Mouse (Mus musculus) gastrocnemius, postnatal 4 days (tissue): Measurements from ENCODE around the gene Gm42372. TPM values are rescaled to one million over a fixed set of nuclear protein-coding genes. Genes with fewer than 3 reads are reported as not detected.

Source experiments
- DNase-seq, 2 experiments: peaks; one replicate each; pipeline ENCODE4 v3.0.0; 2021 to 2022; ENCODE audit warnings: low spot score in 2 of 2, mixed read lengths in 2 of 2
- total RNA-seq, 2 experiments: library from RNA; stranded (reverse); gene quantifications; 2 replicates each; pipeline ENCODE4 v1.2.3; 2021

The Gm42372 gene
- total RNA-seq, 2 experiments from 2014 or later, result 0.05 TPM; not detected in 1

DNA sequence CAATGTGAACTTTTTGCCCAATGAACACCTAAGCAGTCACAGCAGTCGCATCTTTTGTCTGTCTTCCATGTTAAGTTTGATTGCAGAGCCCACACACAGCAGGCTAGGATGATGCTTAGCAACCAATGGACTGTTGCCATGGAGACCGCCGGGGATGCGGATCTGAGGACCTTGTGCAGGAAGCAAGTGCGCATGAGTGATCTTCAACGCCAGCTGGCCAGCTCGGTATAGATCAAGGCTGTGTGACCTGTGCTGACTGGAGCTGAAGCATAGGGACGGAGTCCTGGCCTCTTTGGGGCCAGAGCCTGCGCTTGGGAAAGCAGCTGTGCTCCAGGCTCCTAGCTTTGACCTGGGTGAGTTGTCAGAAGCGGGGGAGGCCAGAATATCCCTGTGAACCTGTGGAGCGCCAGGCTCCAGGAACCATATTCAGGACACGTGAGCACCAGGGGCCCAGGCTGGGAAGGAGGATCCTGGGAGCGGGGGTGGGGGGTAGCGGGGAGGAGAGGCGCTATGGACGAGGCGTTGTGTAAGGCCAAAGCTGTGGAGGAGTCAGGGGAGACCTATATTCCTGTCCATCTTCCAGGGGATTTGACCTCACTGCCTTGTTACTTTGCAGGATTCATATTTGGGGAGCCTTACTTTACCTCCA is 23.2 kb upstream of the Gm42372 start, which contains the start of gene Pnmal1:
Gene Pnmal1 (plus strand): TSS at position 141 of the 649 bp plus-strand sequence.
- DNase-seq, result no peak

DNA sequence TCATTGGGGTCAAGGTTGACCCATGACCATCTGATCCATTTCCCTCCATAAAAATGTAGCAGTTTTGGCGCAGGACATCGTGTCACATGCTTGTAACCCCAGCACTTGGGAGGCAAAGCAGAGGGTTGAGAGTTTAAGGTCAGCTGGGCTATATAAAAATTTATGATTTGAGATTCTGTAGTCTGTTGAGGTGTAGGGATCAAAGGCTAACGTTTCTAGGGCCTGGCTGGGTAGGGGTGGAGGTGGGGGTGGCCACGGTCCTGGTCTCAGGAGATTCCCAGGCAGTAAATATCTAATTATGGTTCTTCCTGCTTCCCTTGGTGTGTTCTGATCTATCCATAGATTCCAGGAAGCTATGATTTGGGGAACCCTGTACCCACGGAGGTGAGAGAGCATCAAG is 21.2 kb upstream of the Gm42372 start:
- no peak for DNase-seq

- no peak for DNase-seq
Observed at GRCm38 (mm10) chr7:16968414-16968813, 14.5 kb upstream of the Gm42372 start.

DNA sequence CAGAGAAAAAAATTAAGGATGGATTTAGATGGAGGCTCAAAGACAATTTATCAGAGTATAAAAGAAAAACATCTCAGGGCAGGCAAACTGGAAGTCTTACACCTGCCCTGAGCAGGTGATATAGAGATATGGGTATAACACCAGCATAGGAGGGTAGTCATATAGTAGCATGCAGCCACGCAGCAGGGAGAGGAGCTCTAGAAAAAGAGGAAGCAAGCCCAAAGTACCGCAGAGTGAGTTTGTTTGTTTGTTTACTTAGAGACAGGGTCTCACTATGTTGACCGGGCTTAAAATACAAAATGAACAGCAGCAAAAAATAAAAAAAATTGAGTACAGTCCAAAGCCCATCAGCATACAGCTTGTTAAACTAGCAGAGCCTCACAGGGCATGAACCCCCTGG is 11.7 kb upstream of the Gm42372 start:
- DNase-seq, result no peak

GRCm38 (mm10) chr7:16974018-16974417 is 8.9 kb upstream of the Gm42372 start:
- DNase-seq, result peak in 1 of 2 experiments; percentile 35

- no peak for DNase-seq
Observed at GRCm38 (mm10) chr7:16976298-16976697, 6.6 kb upstream of the Gm42372 start.

DNA sequence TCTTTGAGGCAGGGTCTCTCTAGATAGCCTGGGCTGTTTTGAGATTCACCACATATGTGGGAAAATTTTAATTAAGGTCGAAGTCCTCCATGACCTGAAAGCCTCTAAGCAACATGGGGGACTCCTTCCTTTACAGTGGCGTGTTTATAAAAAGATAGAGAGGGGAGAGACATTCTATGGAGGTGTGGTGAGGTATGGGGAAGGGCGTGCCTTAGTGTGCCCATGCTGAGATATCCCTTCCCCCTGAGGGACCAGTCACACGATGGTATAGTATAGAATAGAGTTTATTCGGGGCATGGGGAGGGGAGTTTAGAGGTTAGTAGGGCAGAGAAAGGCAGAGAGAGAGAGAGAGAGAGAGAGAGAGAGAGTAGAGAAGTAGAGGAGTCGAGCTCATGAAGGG is 4.7 kb upstream of the Gm42372 start:
- DNase-seq, result no peak

- DNase-seq, result no peak
Observed at GRCm38 (mm10) chr7:16978593-16978992, 4.3 kb upstream of the Gm42372 start.

DNA sequence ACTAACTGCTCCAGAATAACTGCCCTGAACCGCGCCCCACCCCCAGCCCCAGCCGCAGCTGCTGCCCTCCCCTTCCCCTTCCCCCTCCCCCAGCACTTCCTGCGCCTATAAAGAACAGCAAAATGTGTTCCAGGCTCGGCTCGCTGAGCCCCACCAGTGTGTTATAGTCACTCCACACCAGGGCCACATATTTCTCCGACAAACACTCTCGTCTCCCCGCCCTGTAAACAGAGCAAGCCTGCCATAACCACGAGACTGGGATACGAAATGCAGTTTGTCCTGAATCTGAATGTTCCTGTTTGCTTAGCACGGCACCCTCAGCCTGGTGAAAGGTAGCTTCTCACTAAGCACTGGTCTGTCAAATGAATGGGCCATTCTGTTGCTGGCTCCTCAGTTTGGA is 2.5 kb upstream of the Gm42372 start:
- DNase-seq, result peak; percentile 25 to 63

- DNase-seq, result no peak
Observed at GRCm38 (mm10) chr7:16987541-16988149, 4.8 kb downstream of the Gm42372 start.

DNA sequence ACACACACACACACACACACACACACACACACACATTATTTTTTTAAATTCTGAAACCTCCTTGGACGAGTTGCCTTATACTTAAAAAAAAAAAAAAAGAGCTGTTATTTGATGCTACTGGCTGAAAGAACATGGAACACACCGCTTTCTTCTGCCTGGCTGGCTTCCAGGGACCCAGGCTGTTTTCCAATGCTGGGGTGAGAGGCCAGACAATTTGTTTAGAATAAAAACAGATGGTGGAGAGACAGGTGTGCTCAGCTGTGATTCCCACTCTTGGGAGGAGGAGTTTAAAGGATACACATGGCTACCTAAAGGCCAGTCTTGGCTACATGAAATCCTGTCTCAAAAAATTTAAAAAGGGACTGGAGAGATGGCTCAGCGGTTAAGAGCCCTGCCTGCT is 5.5 kb downstream of the Gm42372 start:
- peak in 1 of 2 experiments; percentile 76 for DNase-seq

DNA sequence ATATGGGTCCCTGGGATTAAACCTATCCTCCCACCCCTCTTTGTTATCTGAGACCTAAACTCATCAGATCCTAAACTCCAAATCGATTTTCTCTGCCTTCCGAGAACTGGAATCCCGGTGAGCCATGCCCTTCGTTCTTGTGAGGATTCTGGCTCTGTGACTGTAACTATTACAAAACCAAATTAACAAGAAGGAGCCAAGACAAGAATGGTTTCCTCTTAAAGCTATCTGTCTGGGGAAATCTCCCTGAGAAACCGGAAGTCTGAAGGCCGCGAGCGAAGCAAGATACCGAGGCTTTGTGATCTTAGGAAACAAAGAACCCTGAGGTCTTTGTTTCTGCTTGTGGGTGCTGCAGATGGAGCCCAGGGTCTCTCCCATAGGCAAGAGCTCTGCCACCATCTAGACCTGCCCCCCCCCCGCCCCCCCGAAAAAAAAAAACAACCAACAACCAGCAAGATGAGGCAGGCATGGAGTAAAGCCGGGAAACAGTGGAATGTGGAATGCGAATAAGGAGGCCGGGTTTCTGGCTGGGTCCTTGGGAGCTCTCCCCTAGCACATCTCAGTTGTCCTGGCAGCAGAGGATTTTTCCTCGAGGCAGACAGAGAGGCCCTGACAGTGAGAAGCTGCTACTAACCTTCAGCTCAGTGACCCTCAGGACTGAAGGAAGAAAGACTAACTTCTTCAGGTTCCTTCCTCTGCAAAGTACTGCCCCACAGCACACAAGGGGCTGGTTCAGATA is 7.3 kb downstream of the Gm42372 start:
- DNase-seq, result no peak

DNA sequence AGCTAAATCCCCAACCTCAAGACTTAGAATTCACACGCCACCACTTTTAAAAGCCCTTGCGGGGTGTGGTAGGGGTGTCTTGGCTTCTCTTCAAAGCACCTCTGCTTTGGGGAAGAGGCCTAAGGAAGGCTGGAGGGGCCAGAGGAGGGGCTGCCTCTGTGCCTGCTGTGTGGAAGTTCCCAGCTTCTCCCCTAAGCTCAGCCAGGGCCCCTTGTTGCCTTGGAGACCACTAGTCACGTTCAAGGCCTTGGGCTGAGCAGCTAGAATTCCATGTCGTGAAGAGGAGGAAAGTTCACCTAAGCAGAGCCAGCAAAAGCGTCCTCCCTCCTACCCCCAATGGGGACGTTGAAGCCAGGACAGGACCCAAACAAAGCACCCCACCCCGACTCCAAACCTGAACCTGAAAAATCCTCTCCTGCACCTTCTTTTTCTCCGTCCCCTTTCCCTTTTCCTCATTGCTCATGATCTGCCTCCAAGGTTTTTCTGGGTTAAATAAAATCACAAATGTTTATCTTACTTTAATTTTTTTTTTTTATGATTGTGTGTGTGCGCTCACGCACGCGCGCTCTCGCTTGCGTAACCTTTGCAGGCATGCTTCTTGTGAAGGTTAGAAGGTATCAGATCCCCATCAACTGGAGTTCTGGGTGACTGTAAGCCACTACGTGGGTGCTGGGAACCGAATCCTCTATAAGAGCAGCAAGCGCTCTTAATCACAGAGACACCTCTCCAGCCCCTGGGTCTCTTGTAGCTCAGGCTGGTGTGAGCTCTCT is 9.0 kb downstream of the Gm42372 start:
- no peak for DNase-seq

DNA sequence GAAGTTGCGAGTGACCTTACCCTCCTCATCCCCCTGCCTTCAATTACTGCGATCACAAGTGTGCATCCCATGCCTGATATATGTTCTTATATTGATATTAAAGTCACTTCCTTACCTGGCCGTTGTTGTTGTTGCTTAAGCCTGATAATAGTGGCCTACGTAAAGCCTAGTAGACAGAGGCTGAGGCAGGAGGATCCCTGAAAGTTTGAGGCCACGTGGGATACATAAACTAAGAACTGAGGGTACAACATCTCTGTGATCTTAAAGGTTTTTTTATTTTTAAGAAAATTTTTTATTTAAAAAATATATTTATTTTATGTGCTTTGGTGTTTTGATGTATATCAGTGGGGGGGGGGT is 9.5 kb downstream of the Gm42372 start, which contains the start of gene Ccdc8:
Gene Ccdc8 (plus strand): TSS at position 258 of the 357 bp plus-strand sequence.
- no peak for DNase-seq

DNA sequence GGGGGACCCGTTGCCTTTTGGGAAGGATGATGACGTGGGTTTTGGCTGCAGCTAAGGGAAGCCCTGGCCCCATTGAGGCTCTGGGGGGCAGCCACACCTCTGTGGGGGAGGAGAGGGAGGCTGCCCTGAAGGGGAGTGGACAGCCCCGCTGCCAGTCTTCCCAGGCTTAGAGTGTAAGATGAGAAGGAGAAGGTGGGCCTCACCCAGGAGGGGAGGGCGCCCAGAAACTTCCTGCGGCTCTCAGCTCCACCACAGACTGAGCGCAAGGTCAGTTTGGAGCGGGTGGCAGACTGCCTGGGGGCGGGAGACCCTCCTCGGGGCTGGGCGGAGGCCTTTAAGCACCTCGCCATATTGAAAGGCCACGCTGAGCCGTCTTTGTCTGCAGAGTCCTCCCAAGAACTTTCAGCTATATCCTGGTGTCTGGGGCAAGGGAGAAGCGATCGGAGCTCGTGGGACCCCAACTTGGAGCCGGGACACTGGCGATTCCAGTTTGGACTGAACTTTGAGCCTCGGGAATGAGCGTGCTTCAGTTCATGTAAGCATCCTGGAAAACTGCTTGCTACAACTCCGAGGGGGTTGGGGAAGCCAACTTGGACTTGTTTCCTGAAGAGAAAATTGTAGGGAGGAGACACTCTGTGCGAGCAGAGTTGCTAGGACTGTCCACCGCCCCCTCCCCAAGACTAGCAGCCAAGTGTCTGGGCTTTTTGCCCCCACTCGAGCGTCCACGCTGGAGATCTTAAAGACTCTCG is 10.9 kb downstream of the Gm42372 start:
- peak; percentile 77 to 91 for DNase-seq

DNA sequence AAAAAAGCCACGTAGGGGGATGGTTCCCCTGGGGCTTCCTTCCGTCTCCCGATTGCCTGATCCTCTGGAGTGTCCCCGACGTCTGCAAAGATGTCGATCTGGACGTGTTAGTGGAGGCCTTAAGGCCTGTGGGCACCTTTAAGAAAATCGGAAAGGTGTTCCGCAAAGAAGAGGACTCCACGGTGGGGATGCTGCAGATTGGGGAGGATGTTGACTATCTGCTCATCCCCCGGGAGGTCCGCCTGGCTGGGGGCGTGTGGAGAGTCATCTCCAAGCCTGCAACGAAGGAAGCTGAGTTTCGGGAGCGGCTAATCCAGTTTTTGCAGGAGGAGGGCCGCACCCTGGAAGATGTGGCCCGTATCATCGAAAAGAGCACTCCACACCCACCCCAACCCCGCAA is 11.5 kb downstream of the Gm42372 start:
- peak in 1 of 2 experiments; percentile 44 for DNase-seq

- DNase-seq, result no peak
Observed at GRCm38 (mm10) chr7:16995345-16995744, 12.5 kb downstream of the Gm42372 start.

DNA sequence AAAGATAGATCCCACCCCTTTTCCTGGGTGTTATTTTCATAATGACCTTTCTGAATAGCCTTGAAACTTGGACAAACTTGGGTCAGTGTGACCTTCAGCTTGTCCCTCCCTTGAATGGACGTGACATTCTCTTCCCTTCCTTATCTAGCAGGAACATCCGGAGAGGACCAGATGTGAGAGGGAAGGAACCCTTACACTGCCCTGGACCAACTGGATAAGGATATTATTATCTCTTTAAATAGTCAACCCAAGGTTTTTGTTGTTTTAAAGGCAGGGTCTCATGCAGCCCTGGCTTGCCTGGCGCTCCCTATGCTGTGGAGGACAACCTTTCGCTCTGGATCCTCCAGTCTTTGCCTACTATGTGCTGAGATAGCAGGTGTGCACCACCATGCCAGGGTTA is 16.3 kb downstream of the Gm42372 start:
- DNase-seq, result no peak

GRCm38 (mm10) chr7:16999650-17000049 is 16.8 kb downstream of the Gm42372 start:
- DNase-seq, result peak; percentile 85 to 89

GRCm38 (mm10) chr7:17002375-17003195 is 19.7 kb downstream of the Gm42372 start:
- DNase-seq, result peak; percentile 58 to 80
